Mouse (Mus musculus) CH12.LX (cell line): Measurements from ENCODE around the gene Exo5. TPM values are rescaled to one million over a fixed set of nuclear protein-coding genes. Genes with fewer than 3 reads are reported as not detected.
A peak's percentile ranks its signal among the peaks of the same experiment; 100 is the strongest.

Experiments used
- DNase-seq: peaks from one replicate; pipeline ENCODE4 v3.0.0-alpha.2; 2013; ENCODE audit errors: extremely low read depth
- H3K27ac ChIP-seq: 2 replicates; pipeline ENCODE4 v1.5.1; 2012; ENCODE audit warnings: low read depth, mild to moderate bottlenecking, control low read depth, moderate library complexity; ENCODE audit not compliant: insufficient read depth
- H3K27me3 ChIP-seq: replicated peaks from 2 replicates; pipeline ENCODE3; 2012; ENCODE audit warnings: inconsistent platforms
- H3K36me3 ChIP-seq, 2 experiments: replicated peaks in 1 of 2; 2 replicates each; pipeline versions ENCODE3 to v1.6.1; 2012; ENCODE audit warnings: inconsistent platforms in 1 of 2, low read length in 1 of 2, mild to moderate bottlenecking in 1 of 2, mixed read lengths in 1 of 2, moderate library complexity in 1 of 2; ENCODE audit not compliant: control insufficient read depth in 1 of 2, insufficient read depth in 1 of 2
- H3K4me1 ChIP-seq, 2 experiments: 2 replicates each; pipeline ENCODE4 v1.6.1; 2012; ENCODE audit warnings: inconsistent platforms in 1 of 2, moderate library complexity in 1 of 2; ENCODE audit not compliant: insufficient read depth in 2 of 2, control insufficient read depth in 1 of 2
- H3K4me2 ChIP-seq: 2 replicates; pipeline ENCODE4 v1.6.1; 2012; ENCODE audit warnings: low read depth, mild to moderate bottlenecking, control low read depth; ENCODE audit not compliant: poor library complexity, insufficient read depth, severe bottlenecking
- H3K4me3 ChIP-seq, 3 experiments: fragments of 150-350 bp in 1 of 3; sonication (generic) in 1 of 3; replicated peaks in 1 of 3; 2 replicates each; pipeline versions ENCODE3 to v1.5.1; 2011 to 2012; ENCODE audit warnings: low read depth in 2 of 3, low read length in 2 of 3, mild to moderate bottlenecking in 2 of 3, moderate library complexity in 2 of 3, control low read depth in 1 of 3, improper control_type of control experiment in 1 of 3, inconsistent platforms in 1 of 3, mixed read lengths in 1 of 3; ENCODE audit not compliant: poor library complexity in 1 of 3
- H3K79me2 ChIP-seq: replicated peaks from 2 replicates; pipeline ENCODE4 v1.6.1; 2012; ENCODE audit warnings: mild to moderate bottlenecking, moderate library complexity; ENCODE audit not compliant: control insufficient read depth, poor library complexity, insufficient read depth, severe bottlenecking; ENCODE audit errors: extremely low read depth
- H3K9ac ChIP-seq: 2 replicates; pipeline ENCODE4 v1.6.1; 2012; ENCODE audit warnings: low read depth, mild to moderate bottlenecking, control low read depth, moderate library complexity; ENCODE audit not compliant: insufficient read depth
- H3K9me3 ChIP-seq: replicated peaks from 2 replicates; pipeline ENCODE3; 2012; ENCODE audit warnings: low read length, inconsistent platforms, mixed read lengths
- BHLHE40 ChIP-seq: IDR thresholded peaks from 2 replicates; pipeline ENCODE4 v1.6.1; 2011; ENCODE audit warnings: mild to moderate bottlenecking, low read depth, low read length, improper control_type of control experiment
- CHD1 ChIP-seq: IDR thresholded peaks from 2 replicates; pipeline ENCODE4 v1.6.1; 2012; ENCODE audit warnings: low read depth, low read length, improper control_type of control experiment, inconsistent platforms
- CHD2 ChIP-seq: IDR thresholded peaks from 2 replicates; pipeline ENCODE4 v1.6.1; 2011; ENCODE audit warnings: low read length, improper control_type of control experiment
- CTCF ChIP-seq, 2 experiments: IDR thresholded peaks in 1 of 2; conservative IDR thresholded peaks in 1 of 2; 2 replicates each; pipeline ENCODE4 v1.5.1; 2011 to 2012; ENCODE audit warnings: low read depth in 2 of 2, low read length in 2 of 2, improper control_type of control experiment in 1 of 2, inconsistent platforms in 1 of 2, mild to moderate bottlenecking in 1 of 2, moderate library complexity in 1 of 2
- E2F4 ChIP-seq: IDR thresholded peaks from 2 replicates; pipeline ENCODE4 v1.6.1; 2011; ENCODE audit warnings: low read depth, low read length, improper control_type of control experiment; ENCODE audit not compliant: insufficient replicate concordance
- ELF1 ChIP-seq: IDR thresholded peaks from 2 replicates; pipeline ENCODE4 v1.6.1; 2014; ENCODE audit warnings: low read depth, mild to moderate bottlenecking, inconsistent platforms, low read length, improper control_type of control experiment
- EP300 ChIP-seq: IDR thresholded peaks from 2 replicates; pipeline ENCODE4 v1.6.1; 2011; ENCODE audit warnings: low read length, improper control_type of control experiment
- ETS1 ChIP-seq: conservative IDR thresholded peaks from 2 replicates; pipeline ENCODE4 v1.6.1; 2012; ENCODE audit warnings: low read depth, mild to moderate bottlenecking, inconsistent platforms, low read length, improper control_type of control experiment, moderate library complexity
- GABPA ChIP-seq: IDR thresholded peaks from 2 replicates; pipeline ENCODE4 v1.6.1; 2012; ENCODE audit warnings: low read depth, low read length, improper control_type of control experiment, inconsistent platforms; ENCODE audit not compliant: insufficient replicate concordance
- IRF4 ChIP-seq: IDR thresholded peaks from 2 replicates; pipeline ENCODE4 v1.6.1; 2014; ENCODE audit warnings: low read depth, mild to moderate bottlenecking, inconsistent platforms, low read length, improper control_type of control experiment
- JUN ChIP-seq: IDR thresholded peaks from 2 replicates; pipeline ENCODE4 v1.6.1; 2011; ENCODE audit warnings: low read depth, mild to moderate bottlenecking, low read length, improper control_type of control experiment, moderate library complexity; ENCODE audit not compliant: insufficient read depth
- KAT2A ChIP-seq: IDR thresholded peaks from 2 replicates; pipeline ENCODE4 v1.6.1; 2012; ENCODE audit warnings: low read length, improper control_type of control experiment, inconsistent platforms; ENCODE audit not compliant: insufficient replicate concordance
- MAFK ChIP-seq: IDR thresholded peaks from 2 replicates; pipeline ENCODE4 v1.6.1; 2011; ENCODE audit warnings: low read length, improper control_type of control experiment; ENCODE audit not compliant: insufficient replicate concordance
- MAX ChIP-seq: IDR thresholded peaks from 2 replicates; pipeline ENCODE4 v1.6.1; 2011; ENCODE audit warnings: low read length, improper control_type of control experiment
- MAZ ChIP-seq: IDR thresholded peaks from 2 replicates; pipeline ENCODE4 v1.6.1; 2012; ENCODE audit warnings: low read depth, mild to moderate bottlenecking, inconsistent platforms, low read length, improper control_type of control experiment, moderate library complexity
- MEF2A ChIP-seq: IDR thresholded peaks from 2 replicates; pipeline ENCODE4 v1.6.1; 2014; ENCODE audit warnings: low read depth, mild to moderate bottlenecking, inconsistent platforms, low read length, improper control_type of control experiment, borderline replicate concordance
- PAX5 ChIP-seq: IDR thresholded peaks from 2 replicates; pipeline ENCODE4 v1.6.1; 2012; ENCODE audit warnings: low read length, inconsistent platforms, mixed read lengths
- POLR2A ChIP-seq: IDR thresholded peaks from 2 replicates; pipeline ENCODE4 v1.6.1; 2011; ENCODE audit warnings: low read depth, mild to moderate bottlenecking, improper control_type of control experiment, low read length
- POLR2AphosphoS2 ChIP-seq: IDR thresholded peaks from 2 replicates; pipeline ENCODE4 v1.6.1; 2011; ENCODE audit warnings: low read depth, low read length, improper control_type of control experiment
- RAD21 ChIP-seq: IDR thresholded peaks from 2 replicates; pipeline ENCODE4 v1.6.1; 2011; ENCODE audit warnings: low read depth, mild to moderate bottlenecking, low read length, improper control_type of control experiment, moderate library complexity
- RCOR1 ChIP-seq: conservative IDR thresholded peaks from 2 replicates; pipeline ENCODE4 v1.6.1; 2012; ENCODE audit warnings: low read depth, mild to moderate bottlenecking, inconsistent platforms, low read length, improper control_type of control experiment
- SIN3A ChIP-seq: IDR thresholded peaks from 2 replicates; pipeline ENCODE4 v1.6.1; 2012; ENCODE audit warnings: low read length, improper control_type of control experiment, inconsistent platforms
- SMC3 ChIP-seq: IDR thresholded peaks from 2 replicates; pipeline ENCODE4 v1.6.1; 2011; ENCODE audit warnings: low read depth, low read length, improper control_type of control experiment
- TBP ChIP-seq: conservative IDR thresholded peaks from 2 replicates; pipeline ENCODE4 v1.6.1; 2011; ENCODE audit warnings: low read depth, low read length, improper control_type of control experiment
- TCF12 ChIP-seq: IDR thresholded peaks from 2 replicates; pipeline ENCODE4 v1.6.1; 2014; ENCODE audit warnings: low read depth, mild to moderate bottlenecking, inconsistent platforms, low read length, improper control_type of control experiment
- UBTF ChIP-seq: IDR thresholded peaks from 2 replicates; pipeline ENCODE4 v1.6.1; 2012; ENCODE audit warnings: low read depth, mild to moderate bottlenecking, inconsistent platforms, low read length, improper control_type of control experiment, moderate library complexity
- USF1 ChIP-seq: IDR thresholded peaks from 2 replicates; pipeline ENCODE4 v1.6.1; 2014; ENCODE audit warnings: low read depth, mild to moderate bottlenecking, inconsistent platforms, low read length, improper control_type of control experiment
- USF2 ChIP-seq: conservative IDR thresholded peaks from 2 replicates; pipeline ENCODE4 v1.6.1; 2011; ENCODE audit warnings: low read depth, low read length, improper control_type of control experiment
- ZC3H11A ChIP-seq: IDR thresholded peaks from 2 replicates; pipeline ENCODE4 v1.6.1; 2012; ENCODE audit warnings: low read depth, mild to moderate bottlenecking, inconsistent platforms, low read length, improper control_type of control experiment
- ZKSCAN1 ChIP-seq: IDR thresholded peaks from 2 replicates; pipeline ENCODE4 v1.6.1; 2012; ENCODE audit warnings: low read depth, inconsistent platforms, low read length, improper control_type of control experiment, borderline replicate concordance
- ZMIZ1 ChIP-seq: IDR thresholded peaks from 2 replicates; pipeline ENCODE4 v1.6.1; 2012; ENCODE audit warnings: low read depth, mild to moderate bottlenecking, inconsistent platforms, low read length, improper control_type of control experiment
- ZNF384 ChIP-seq: IDR thresholded peaks from 2 replicates; pipeline ENCODE4 v1.6.1; 2012; ENCODE audit warnings: low read depth, low read length, improper control_type of control experiment, inconsistent platforms
- dilution Hi-C: fragments of 300-500 bp; cut with MboI; formaldehyde crosslinking; loops from 2 replicates; pipeline ENCODE4 v1.14.3; 2020; ENCODE audit warnings: low sequenced_read_pairs; ENCODE audit not compliant: extremely low pct_unique_long_range_greater_than_20kb, extremely low pct_ligation_motif_present
- in situ Hi-C: fragments of 300-500 bp; cut with MboI; formaldehyde crosslinking; loops from 3 replicates; pipeline ENCODE4 v1.14.3; 2019; ENCODE audit warnings: low sequenced_read_pairs, low pct_ligation_motif_present, low pct_unique_long_range_greater_than_20kb, mixed read lengths
- polyA plus RNA-seq: library from polyadenylated mRNA; unstranded; fragments of >175 nt; gene quantifications from 2 replicates; pipeline ENCODE4 v1.2.1, GENCODE M21; 2012; ENCODE audit warnings: low read depth; ENCODE audit not compliant: insufficient read length
- total RNA-seq, 2 experiments: library from RNA; depleted of rRNA; stranded (reverse); fragments of 300-350 nt in 1 of 2; fragments of >200 nt in 1 of 2; gene quantifications; 2 replicates each; pipeline ENCODE4 v1.2.3; 2012 to 2014

Gene Exo5
- total and polyA plus RNA-seq, 3 experiments: 13.4 to 25.3 (median 23.0) TPM

DNA sequence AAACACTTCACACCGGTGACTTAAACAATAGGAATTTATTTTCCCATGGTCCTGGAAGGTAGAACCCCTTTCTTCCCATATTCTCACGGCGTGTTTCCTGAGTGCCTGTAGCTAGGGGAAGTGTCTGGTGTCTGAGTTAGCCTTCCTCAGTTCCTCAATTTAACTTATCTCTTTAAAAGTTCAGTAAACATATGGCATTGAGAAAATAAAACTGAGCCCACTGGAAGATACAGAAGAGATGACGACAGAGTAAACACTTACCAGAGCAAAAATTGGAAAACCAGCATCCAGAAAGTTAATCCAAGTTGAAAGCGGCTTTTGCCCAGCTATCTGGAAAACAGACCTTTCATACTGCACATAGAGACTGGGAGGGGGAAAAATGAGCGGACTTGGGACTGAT lies 27.3 kb upstream of the Exo5 start:
- Histone ChIP-seq H3K9ac (peak overlapping the region; percentile 87), H3K4me1 (peaks cover 6 to 44% of the 10 kb centered on the region in 2 experiments; a peak in 3 of 4 replicates), H3K4me3 (peak overlapping the region; percentile 75 to 81 (median 77)), H3K27ac (no peak overlapping the region), H3K4me2 (peak overlapping the region; percentile 64), H3K79me2 (no peaks in the 10 kb centered on the region), H3K36me3 (peaks cover 0 to 6% of the 10 kb centered on the region in 2 experiments), H3K9me3 (no peaks in the 10 kb centered on the region), H3K27me3 (no peaks in the 10 kb centered on the region)
- dilution Hi-C loops (no loop called here), in situ Hi-C loops (no loop called here)
- no peak for DNase-seq
- TF ChIP-seq CHD1 (peak; percentile 27; the same call in 1 of the 2 replicates), UBTF (no peak), EP300 (0 out of 2 replicates have a peak, but pooled peaks have one; percentile 18)

DNA sequence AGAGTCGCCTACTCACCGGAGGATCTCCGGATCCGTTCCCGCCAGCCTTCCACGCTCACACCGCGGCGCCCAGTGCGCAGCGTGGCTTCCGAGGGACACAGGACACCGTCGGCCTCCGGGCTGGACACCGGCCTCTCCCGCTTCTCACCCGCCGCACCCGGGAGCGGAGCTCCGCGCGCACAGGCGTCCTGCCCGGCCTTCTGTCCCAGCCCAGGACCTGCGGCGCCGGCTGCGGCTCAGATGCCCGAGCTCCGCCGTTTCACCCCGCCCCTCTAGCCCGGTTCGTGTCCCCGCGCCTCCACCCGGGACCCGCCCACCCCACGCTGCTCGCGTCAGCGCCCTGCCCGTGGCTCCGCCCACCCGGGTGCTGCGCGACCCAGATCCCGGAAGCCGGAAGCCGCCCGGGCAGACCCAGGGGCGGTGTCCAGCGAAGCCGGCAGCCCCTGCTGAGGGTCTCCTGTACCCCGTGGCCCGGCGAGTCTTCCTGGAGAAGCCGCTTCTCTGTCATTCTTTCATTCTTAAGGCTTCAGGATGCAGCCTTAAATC lies 26.7 kb upstream of the Exo5 start, which contains the start of gene Zfp69:
Gene Zfp69 (minus strand): TSS at position 272 of the 546 bp plus-strand sequence.
- Histone ChIP-seq H3K4me3 (peak within 1 kb of the TSS; percentile 75 to 81 (median 77)), H3K36me3 (peaks cover 0 to 12% of the 10 kb centered on the region in 2 experiments), H3K27me3 (no peaks in the 10 kb centered on the region), H3K27ac (no peak within 1 kb of the TSS), H3K9me3 (no peaks in the 10 kb centered on the region), H3K9ac (peak within 1 kb of the TSS; percentile 87), H3K4me1 (peaks cover 6 to 44% of the 10 kb centered on the region in 2 experiments; a peak in 3 of 4 replicates), H3K4me2 (peak within 1 kb of the TSS; percentile 83), H3K79me2 (no peaks in the 10 kb centered on the region)
- dilution Hi-C loops (no loop called here), in situ Hi-C loops (no loop called here)
- DNase-seq: peak; percentile 83
- no peak for TF ChIP-seq MAFK
- TF ChIP-seq EP300: no peak
- no peak for TF ChIP-seq ZKSCAN1
- 0 out of 2 replicates have a peak, but pooled peaks have one; percentile 14 for TF ChIP-seq KAT2A
- peak; percentile 40 for TF ChIP-seq IRF4
- TF ChIP-seq MAZ: no peak
- no peak for TF ChIP-seq USF1
- TF ChIP-seq E2F4: no peak
- TF ChIP-seq MAX: no peak; the same call in 1 of the 2 replicates
- no peak for TF ChIP-seq CHD1
- TF ChIP-seq JUN: no peak
- TF ChIP-seq RCOR1: no peak
- no peak for TF ChIP-seq MEF2A
- TF ChIP-seq ZNF384: no peak
- no peak for TF ChIP-seq CTCF (conservative IDR thresholded peaks at IDR 0.05 in 1 of 2, IDR thresholded peaks at IDR 0.05 in 1 of 2; ENCODE audit: low read depth in 2 of 2, low read length in 2 of 2)
- TF ChIP-seq ETS1: no peak; the same call in 1 of the 2 replicates
- no peak for TF ChIP-seq BHLHE40
- TF ChIP-seq POLR2AphosphoS2: peak; percentile 80
- no peak for TF ChIP-seq SMC3
- no peak for TF ChIP-seq USF2
- TF ChIP-seq ZMIZ1: peak; percentile 70; the same call in 1 of the 2 replicates
- no peak; the same call in 1 of the 2 replicates for TF ChIP-seq CHD2
- TF ChIP-seq TCF12: peak; percentile 75; the same call in 1 of the 2 replicates
- TF ChIP-seq ELF1: peak; percentile 98
- no peak for TF ChIP-seq ZC3H11A
- TF ChIP-seq RAD21: no peak
- TF ChIP-seq TBP: 0 out of 2 replicates have a peak, but pooled peaks have one; percentile 55
- TF ChIP-seq POLR2A: peak; percentile 97
- TF ChIP-seq GABPA: no peak
- peak; percentile 63 for TF ChIP-seq SIN3A
- TF ChIP-seq PAX5: no peak
